Mouse (Mus musculus) kidney, postnatal 14 days (tissue): ENCODE results near the gene Ube2m.

Experiments used
- DNase-seq: peaks from one replicate; pipeline ENCODE4 v3.0.0; 2022; ENCODE audit warnings: mixed read lengths

Ube2m gene

DNA sequence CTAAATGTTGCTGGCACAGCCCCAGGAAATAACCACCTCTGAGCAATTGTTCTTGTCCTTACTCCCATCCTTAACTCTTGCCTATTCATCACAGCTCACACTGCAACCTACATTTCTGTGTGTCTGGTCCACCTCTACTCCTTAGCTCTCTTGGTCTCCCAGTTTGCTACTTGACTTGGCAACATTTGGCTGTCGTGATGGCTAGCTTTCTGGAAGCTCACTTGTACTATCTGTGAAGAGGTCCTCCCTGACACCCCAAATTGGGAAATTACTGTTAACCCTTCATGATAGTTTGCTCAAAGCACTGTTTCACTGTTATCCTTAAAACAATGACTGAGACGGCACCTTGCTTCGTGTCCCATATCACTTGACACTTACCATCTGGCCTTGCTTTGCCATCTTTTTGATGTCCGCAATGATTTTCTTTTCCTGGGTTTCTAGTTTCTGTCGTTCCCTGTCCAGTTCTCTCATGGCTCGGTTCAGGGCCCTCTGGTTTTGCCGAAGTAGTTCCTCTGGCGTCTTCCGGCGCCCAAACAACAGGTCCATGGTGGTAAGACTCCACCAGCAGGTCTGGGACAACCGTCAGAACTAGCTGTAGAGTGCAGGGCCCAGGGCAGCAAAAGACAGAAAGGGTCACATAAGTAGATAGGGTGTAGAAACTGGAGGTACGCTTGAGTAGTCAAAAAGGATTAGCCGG is 4.5 kb downstream of the Ube2m start:
- DNase-seq: no peak

DNA sequence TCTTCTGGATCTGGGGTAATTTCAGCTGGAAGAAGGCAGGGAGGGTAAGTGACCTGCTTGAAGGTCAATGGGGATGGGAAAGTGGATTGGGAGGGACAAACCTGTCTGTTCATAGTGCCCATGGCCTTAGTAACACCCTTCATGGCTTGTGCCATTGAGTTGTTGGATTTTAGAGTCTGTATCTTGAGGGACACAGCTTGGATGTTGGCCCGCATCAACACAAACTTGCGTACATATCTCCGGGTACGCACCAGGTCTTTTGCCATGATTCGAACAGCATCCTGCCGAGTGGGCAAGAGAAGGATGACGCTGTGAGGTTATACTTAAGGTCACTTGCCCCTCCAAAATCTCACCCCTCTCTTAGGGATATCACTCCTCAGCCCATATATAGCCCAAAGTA is 5.5 kb downstream of the Ube2m start:
- no peak for DNase-seq

DNA sequence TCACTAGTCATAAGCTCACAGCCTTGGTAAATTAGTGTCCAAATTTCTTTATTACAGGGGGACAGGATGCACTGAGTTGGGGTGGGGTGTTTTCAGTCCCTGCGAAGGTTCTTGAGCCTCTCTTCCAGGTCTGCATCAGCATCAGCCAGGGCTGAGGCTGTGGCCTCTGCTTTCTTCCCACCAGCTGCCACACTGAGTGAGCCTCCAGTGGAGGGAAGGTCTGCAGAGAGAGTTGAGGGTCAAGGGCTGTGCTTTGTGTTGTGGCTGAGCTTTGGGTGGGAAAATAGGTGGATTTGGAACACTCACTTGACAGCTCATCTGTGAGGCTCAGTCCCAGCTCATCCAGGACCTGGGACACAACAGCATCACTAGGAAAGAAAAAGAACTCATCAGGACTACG is 6.1 kb downstream of the Ube2m start:
- no peak for DNase-seq

DNA sequence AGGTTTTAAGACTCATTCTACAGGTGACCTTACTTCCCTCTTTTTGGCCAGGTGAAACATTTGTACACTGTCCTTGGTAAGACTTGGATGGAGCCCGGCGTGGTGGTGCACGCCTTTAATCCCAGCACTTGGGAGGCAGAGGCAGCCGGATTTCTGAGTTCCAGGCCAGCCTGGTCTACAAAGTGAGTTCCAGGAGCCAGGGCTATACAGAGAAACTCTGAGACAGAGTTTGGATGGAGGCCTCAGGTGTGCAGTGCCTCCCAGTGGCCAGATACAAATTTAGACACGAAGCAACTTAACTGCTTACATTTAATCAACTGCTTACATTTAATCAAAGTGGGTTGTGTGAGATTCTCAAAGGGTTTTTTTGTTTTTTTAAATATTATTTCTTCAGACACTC is 7.0 kb downstream of the Ube2m start:
- DNase-seq: peak; percentile 38

DNA sequence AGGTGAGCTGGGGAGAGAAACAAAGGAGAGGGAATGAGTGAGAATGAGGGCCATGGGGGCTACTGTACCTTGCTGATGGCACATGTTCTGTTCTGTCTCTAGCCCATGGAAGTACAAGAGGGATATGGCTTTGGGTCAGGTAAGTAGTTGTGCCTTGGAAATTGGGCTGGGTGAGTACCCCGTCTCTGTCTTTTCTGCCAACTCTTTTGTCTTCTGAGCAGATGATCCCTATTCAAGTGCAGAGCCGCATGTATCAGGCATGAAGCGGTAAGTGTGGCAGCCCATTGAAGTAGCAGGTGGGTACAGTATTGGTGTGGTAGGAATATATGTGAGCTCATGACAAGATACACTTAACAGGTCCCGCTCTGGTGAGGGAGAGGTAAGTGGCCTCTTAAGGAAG is 9.1 kb downstream of the Ube2m start:
- no peak for DNase-seq

DNA sequence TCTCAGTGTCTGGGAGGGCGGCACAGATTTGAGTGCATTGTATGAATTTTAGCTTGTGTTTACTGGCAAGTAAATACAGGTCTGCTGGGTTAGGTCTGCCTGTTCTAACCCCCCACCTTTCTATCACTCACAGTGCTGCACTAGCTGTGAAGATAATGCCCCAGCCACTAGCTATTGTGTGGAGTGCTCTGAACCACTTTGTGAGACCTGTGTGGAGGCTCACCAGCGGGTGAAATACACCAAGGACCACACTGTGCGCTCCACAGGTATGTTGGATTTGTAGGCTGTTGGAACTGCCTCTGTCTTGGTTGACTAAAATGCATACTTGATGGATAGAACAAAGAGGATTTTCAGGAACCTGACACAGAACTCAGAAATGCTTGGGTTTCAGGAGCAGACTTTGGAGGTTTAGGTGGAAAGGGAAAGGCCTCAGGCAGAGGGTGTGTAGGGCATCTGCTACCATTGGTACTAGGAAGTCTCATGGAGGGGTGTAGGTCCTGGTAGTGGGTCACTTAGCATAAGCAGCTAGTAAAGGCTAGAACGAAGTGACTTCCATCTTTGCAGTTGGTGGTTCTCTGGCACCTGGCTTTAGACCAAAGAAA is 12.5 kb downstream of the Ube2m start:
- DNase-seq: no peak

DNA sequence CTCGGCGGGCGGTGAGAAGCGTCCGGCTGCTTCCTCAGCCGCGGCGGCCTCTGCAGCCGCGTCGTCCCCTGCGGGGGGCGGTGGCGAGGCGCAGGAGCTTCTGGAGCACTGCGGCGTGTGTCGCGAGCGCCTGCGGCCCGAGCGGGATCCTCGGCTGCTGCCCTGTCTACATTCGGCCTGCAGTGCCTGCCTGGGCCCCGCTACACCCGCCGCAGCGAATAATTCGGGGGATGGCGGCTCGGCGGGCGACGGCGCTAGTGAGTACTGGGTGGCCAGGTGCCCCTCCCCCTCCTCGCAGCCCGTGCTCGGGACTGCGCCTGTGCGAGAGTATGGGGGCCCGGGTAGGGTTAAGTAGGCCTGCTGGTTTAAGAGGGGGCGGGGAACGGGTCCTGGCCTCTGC is 13.3 kb downstream of the Ube2m start:
- peak; percentile 85 for DNase-seq

DNA sequence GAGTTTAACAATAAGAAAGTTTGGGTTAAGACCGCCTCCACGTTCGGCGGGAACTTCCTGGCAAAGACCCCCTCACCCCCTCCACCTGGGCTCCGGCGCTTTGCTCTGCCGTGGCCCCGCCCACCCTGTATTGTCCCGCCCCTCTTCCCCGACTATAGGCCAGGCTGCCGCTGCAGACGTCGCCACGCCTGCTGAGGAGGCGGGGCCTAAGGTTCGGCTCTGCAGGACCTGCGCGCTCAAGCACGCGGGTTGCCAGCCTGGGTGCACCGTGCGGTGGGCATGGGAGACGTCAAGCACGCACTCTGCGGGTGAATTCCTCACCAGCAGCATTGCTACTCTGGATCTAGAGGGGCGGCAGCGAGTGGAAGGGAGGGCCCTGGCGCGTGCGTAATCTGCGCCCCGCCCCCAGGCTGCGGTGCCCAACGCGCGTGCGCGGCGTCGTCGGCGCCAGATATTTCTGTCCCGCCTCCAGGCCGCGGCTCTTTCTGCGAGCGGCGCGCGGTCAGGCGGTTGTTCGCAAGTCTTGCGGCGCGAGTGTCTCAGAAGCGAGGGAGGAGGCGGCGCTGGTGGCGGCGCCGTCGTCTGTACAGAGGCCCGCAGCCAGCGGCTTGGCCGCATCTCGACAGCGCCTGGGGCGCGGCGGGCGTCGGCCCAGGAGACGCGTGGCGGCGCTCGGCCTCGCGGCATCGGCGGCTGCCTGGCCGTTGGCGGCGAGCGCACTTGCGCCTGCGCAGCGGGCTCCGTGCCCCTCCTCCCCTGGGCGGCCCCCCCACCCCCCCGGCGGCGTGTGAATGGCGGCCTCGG is 13.9 kb downstream of the Ube2m start:
- peak; percentile 96 for DNase-seq

DNA sequence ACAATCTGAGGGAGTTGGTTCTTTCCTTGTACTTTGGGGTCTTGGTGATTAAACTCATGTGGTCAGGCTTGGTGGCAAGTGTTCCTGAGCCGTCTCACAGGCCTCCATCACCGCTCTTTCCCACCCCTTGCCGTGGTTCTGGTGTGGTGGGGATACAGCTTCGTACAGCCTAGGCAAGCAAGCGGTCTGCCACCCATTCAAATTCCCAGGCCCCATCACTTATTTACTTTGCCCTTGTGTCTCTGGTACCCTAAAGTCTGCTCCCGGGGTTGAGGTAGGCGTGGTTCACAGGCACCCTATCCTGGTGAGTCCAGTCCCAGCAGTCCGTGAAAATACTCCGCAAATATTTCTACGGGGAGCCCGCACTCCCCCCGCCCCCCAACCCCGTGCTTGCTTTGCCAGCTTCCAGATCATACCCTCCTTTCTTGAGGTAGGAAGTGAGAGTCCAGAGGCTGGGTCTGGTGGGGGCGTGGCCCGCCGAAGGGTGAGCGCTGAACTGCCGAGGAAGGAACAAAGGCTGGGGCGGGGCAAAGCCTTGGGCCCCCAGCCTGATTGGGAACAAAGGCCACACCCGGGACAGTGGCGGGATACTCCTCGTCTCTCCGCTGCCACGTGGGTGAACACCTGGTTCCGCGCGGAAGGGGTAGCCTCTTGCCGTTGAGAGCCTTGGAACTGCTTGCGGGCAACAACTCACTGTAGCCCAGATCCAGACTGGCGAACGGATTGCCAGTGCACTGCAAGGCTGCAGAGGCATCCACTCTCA is 15.1 kb downstream of the Ube2m start:
- DNase-seq: peak; percentile 87

DNA sequence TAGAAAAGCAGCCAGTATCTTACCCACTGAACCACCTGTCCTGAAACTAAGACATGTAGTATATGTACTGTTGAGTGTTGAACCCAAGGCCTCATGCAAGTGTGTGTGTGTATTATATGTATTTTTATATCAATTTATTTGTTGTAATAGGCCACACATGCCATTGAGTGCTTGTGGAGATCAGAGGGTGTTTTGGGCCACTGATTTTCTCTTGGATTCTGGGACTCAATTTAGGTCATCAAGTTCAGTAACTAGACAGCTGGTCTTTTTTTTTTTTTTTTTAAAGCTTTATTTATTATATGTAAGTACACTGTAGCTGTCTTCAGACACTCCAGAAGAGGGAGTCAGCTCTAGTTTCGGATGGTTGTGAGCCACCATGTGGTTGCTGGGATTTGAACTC is 22.9 kb downstream of the Ube2m start:
- no peak for DNase-seq

DNA sequence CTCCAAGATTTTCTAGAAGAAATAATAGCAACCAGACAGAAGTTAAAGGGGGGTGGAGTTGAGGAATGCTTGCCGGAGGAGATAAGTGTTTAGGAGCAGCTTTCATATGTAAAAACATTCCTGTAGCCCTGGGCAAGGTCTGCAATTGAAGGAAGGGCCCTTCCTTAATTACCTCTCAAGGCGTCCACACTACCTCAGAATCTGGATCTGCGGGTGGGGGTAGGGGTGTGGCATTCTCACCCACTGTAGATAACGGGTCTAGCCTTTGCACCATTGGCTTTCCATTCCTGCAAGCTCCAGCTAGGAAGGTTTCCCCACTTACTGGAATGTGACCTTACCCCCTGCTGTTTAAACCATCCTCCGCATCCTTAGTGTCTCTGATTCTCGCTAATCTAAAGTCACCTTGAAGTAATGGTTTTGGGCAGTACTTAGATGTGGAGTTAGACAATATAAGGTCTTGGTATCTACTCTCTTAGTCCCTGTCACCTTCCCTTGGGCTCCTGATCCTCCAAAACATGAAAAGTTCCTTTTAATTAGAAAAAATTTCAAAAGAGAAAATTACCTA is 23.7 kb downstream of the Ube2m start:
- no peak for DNase-seq

DNA sequence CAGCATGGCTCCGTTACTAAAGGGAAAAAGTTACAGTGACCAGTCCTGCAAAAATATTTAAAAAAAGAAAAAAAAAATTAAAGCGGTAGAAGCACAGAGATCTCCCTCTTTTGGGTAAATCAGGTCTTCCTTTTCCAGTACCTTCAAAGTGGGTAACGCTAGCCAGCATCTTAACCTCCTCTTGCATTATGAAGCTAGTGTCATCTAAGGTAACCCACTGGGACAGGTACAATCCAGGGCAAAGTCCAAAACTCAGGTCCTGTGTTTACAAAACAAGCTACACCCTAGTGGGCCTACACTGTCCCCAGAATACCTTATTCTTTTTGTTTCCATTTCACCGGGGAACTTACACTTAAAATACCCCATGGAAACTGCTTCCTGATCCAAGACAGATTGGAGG is 24.4 kb downstream of the Ube2m start:
- DNase-seq: no peak

DNA sequence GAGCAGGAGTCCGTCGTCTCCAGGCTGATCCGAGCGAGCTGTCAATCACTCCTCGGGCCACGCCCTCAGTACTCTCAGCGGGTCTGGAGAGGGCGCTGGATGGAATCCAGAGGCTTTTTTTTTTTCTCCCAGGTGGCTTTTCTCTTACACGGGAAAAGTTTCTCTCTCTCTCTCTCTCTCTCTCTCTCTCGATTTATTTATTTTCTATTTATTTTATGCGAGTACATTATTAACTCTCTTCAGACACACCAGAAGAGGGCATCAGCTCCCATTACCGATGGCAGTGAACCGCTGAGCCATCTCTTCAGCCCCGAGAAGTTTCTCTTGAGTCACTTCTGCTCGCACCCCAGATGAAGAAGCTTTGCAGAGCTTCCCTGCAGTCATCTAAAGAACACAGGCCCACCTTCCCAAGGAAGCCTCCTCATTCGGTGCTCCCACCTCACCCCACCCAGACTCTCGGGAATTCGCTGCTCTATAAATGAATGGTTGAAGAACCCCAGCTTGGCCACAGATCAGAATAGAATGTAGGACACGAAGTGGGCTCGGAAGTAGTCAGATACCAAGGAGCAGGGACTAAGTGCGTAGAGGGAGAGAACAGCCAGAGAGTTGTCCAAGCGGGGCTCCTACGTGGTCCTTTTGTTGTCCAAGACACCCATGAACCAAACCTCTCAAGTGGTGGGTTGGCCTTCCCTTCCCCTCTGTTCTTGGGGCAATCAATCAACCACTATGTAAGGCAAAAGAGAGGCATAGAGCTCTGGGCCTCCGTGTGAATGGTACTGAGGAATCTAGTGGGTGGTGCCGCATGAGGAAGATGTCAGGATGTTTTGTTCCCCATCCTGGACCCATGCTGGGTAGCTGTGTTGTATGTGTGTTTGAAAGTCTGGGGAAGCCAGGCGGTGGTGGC is 27.8 kb downstream of the Ube2m start, which contains the start of gene Zbtb45:
Gene Zbtb45, minus strand, starts transcription at position 30 of the 904 bp plus-strand sequence.
- DNase-seq: no peak

DNA sequence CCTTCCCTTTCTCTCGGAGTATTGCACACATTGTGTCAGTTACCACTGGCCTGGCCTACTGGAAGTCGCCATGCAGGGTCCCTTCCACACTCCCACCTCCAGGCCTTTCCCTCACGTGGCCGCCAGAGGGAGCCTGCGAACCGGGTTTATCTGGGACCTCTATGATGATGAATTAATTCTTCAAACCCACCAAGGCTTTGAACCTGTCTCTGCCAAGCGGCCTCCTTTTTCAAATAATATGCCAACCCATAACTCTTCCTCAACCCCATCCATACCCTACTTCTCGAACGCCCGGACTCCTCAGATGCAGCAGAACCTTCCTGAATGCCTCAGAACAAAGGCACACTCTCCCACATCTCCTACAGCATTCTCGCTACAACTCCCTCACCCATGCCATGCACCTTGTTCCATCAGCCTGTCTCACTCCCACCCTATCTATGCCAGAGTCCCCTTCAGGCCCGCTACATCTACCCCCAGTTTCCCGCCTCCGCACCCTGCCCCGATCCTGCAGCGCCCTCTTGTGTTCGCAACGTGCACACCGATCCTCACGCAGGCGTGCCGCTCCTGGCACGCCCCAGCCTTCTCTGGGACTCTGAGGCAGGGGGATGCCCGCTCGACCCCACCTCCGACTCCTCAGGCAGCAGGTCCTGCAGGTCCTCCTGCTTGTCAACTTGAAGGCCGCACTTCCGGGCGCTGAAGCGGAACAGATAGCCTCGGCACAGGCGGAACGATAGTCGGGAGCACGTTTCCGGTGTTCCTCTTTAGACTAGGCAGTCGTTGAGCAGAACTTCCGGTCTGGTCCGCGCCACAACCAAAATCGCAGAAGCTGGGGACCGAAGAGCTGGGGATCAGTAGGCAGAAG is 28.7 kb downstream of the Ube2m start:
- DNase-seq: peak; percentile 95

DNA sequence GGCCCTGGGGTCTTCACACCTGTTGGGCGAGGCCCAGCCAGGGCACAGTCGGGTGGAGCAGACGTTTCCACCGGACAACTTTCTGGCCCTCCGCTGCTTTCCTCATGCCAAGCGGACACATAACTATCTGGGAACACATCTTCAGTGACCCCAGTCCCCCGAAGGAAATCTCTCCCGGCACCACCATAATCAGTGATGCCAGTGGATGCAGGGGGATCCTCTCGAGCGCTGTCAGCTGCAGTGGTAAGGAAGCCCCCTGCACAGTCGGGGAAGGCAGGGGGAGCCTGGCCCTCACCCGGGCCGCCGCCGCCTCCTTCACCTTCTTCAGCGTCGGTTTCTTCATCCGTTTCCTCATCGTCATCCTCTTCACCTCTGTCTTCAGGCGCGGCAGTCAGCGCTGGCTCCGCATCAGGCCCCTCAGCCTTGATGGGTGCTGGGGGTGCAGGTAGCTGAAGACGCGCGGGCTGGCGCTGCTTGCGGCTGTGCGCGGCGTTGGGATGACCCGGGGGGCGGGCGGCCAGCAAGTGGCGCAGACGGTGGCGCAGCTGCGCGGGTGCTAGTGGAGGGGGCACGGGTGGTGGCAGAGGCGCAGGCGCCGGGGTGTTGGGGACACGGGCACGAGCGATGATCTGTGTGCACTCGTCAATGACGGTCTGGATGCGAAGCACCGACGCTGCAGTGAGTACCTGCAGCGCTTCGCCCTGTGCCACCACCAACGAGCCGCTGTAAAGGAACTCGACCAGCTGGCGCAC is 30.6 kb downstream of the Ube2m start:
- no peak for DNase-seq

DNA sequence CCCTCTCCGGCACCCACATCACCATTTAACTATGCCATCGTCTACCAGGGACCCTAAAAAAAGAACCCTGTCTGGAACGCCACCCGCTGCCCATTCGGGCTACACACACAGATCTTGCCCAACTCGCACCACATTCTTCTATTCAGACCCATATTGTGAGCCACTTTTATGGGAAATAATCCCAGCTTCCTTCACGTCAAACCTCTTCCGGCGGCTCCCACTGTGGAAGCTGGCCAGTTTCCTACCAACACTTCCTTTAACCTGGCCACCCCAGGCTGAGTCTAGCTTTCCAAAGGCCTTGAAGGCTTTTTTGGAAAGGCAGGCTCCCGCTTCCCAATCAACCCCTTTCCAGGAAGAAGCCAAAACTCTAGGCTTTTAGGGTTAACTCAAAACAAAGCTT is 31.5 kb downstream of the Ube2m start:
- DNase-seq: peak; percentile 42

DNA sequence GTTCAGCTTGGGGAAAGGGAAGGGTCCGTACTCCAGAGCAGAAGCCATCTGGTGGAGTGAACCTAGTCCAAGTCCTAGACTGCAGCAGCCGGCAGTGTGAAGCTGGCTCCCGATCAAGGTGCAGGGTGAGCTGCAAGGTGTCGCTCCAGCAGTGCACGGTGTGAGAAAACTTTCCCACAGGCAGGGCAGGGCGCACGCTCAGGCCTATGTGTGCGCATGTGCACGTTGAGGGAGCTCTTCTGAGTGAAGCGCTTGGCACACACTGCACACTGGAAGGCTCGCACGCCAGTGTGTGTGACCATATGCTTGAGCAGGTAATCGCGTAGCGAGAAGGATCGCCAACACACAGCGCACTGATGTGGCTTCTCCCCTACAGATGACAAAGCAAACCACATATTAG is 32.1 kb downstream of the Ube2m start:
- no peak for DNase-seq

DNA sequence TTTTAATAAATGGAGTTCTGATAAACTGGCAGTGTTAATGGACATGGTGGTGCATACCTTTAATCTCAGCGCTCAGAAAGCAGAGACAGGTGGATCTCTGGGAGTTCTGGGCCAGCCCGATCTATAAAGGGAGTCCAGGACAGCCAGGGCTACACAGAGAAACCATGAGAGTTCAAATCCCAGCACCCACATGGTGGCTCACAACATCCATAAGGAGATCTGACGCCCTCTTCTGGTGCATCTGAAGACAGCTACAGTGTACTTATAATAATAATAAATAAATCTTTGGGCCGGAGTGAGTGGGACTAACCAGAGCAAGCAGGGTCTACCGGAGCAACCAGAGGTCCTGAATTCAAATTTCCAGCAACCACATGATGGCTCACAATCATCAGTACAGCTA is 34.7 kb downstream of the Ube2m start:
- DNase-seq: no peak

DNA sequence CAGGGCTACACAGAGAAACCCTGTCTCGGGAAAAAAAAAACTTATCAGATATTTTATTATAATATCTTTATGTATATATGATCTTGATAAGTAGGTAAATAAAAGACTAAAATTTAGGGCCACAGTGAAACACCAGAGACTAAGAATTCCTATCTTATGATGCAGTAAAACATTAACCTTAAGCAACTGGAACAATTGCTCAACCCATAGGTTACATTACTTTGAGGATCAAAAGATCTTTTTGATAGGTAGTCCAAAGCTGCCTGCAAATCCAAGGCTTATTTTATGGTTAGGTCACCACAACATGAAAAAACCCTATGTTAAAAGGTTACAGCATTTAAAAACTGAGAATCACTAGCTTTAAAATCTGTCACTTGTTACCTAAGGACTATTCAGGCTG is 36.5 kb downstream of the Ube2m start:
- DNase-seq: no peak

DNA sequence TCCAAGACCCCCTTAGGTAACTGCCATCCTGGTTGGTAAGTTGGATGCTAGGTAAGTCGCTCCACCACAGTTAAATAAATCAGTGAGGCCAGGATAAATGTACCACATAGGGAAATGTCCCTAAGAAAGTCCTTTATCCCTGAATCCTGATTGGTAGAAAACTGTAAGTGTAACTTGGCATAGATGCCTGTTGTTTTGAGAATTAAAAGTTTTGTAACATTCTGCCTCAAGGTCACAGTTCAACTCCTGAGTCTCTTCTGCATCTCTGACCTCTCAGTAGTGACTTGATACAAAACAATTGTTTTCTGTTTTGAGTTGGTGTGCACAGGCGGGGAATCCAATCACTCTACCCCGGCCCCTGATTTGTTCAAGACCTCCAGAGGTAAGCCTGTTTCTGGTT is 39.2 kb downstream of the Ube2m start, which contains the start of gene Trim28:
Gene Trim28, plus strand, starts transcription at position 264 of the 400 bp plus-strand sequence.
- no peak for DNase-seq
